In the genomic region with DNA sequence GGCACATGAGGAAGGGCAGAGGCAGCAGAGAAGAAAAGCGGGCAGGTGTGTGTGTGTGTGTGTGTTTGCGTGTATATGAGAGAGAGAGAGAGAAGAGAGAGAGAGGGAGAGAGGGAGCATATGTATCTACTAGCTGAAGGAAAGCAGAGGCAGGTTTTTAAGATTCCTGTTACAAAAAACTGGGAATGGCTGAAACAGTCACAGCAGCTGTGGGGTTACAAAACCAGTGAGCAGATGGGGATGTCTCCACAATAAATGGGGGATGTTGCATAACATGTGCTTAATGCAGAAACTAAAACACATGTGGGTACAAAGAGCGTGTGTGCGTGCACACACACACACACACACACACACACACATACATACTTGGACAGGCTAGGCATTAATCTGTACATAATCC, we compare ENCODE assay signal across 16 mouse cellular contexts. TPM values are rescaled to one million over a fixed set of nuclear protein-coding genes. Genes with fewer than 3 reads are reported as not detected.
A peak's percentile ranks its signal among the peaks of the same experiment; 100 is the strongest.
DNase-seq lines count a peak whose midpoint lies in the region.
"Had no signal": no experiment of that assay in that cellular context is flagged by ENCODE, and none has a peak within 500 bp of the region (broad histone marks: within the 10 kb centered on the region; RNA-seq: fewer than 3 reads in every experiment).

No protein-coding gene starts in this region.

- DNase-seq in layer of hippocampus, adult 11-12 months (ENCODE audit: low spot score): peak; percentile 30
- DNase-seq in layer of hippocampus, postnatal 10 days (ENCODE audit: low spot score in 2 of 2): no peak
- peak; percentile 57 for DNase-seq in right cerebral cortex, adult 18-20 months
- no peak for DNase-seq in right cerebral cortex, postnatal 25 days
- DNase-seq in layer of hippocampus, adult 9-10 months (ENCODE audit: low spot score): peak; percentile 44
- DNase-seq in urinary bladder, postnatal 25 days (ENCODE audit: low spot score): no peak
- DNase-seq in urinary bladder, postnatal 14 days (ENCODE audit: low spot score): no peak
- DNase-seq: adrenal gland, postnatal 36 days; cerebellum, adult 2 months; cerebellum, postnatal 36 days; gastrocnemius, postnatal 25 days; lung, embryonic 14.5 days; lung, postnatal 4 days; spleen, adult 18-20 months; thymus, postnatal 36 days had no signal

RNA-seq across cellular contexts. Expression of gene Lrtm1, which starts 48.8 kb away (rescaled TPM):
- not detected for total RNA-seq in layer of hippocampus, postnatal 10 days (2021)
- total RNA-seq: adrenal gland, postnatal 36 days; hematopoietic stem cell, adult 5-6 weeks had no signal

Comparison
In these comparisons a context has a peak if more than half of its experiments do, and no peak if none do; other contexts are left out.
1. DNase-seq: peak in layer of hippocampus, adult 11-12 months (single experiment), right cerebral cortex, adult 18-20 months (single experiment) and layer of hippocampus, adult 9-10 months (single experiment); none in layer of hippocampus, postnatal 10 days (0 of 2), right cerebral cortex, postnatal 25 days (single experiment), urinary bladder, postnatal 25 days (single experiment) and urinary bladder, postnatal 14 days (single experiment).